Mouse (Mus musculus): ENCODE data around the gene Pwp2. TPM values are rescaled to one million over a fixed set of nuclear protein-coding genes. Genes with fewer than 3 reads are reported as not detected.

The Pwp2 gene
- 7.8 and 19.7 TPM in 2 replicates for polyA plus RNA-seq (2012; rRNA removed; ENCODE audit: low replicate concordance)

GRCm38 (mm10) chr10:78184531-78185380 is at the start of gene Pwp2:
TSS of gene Pwp2 (minus strand) at chr10:78185149.

GRCm38 (mm10) chr10:78169281-78170042 is 15.5 kb downstream of the Pwp2 start, which contains the start of gene D10Jhu81e:
TSS of gene D10Jhu81e (minus strand) at chr10:78169782.

Other genes with a start within 250 kb of the Pwp2 start
- 0.69 and 2.5 TPM in 2 replicates for gene Trpm2, start 214.6 kb downstream of the Pwp2 start, polyA plus RNA-seq (2012; rRNA removed; ENCODE audit: low replicate concordance)
- 57.2 and 59.7 TPM in 2 replicates for gene 1810043G02Rik, start 206.6 kb downstream of the Pwp2 start, polyA plus RNA-seq (2012; rRNA removed; ENCODE audit: low replicate concordance)
- 159 and 201 TPM in 2 replicates for gene Pfkl, start 175.1 kb downstream of the Pwp2 start, polyA plus RNA-seq (2012; rRNA removed; ENCODE audit: low replicate concordance)
- 6.6 and 13.6 TPM in 2 replicates for gene Dnmt3l, start 143.2 kb downstream of the Pwp2 start, polyA plus RNA-seq (2012; rRNA removed; ENCODE audit: low replicate concordance)
- gene Aire, start 141.5 kb downstream of the Pwp2 start, polyA plus RNA-seq (2012; rRNA removed; ENCODE audit: low replicate concordance) = 0.19 TPM in 1 of 2 replicates, not detected in the other
- 14.4 and 31.1 TPM in 2 replicates for gene Icosl, start 115.8 kb downstream of the Pwp2 start, polyA plus RNA-seq (2012; rRNA removed; ENCODE audit: low replicate concordance)
- gene D10Jhu81e, start 15.4 kb downstream of the Pwp2 start, polyA plus RNA-seq (2012; rRNA removed; ENCODE audit: low replicate concordance) = 131 and 216 TPM in 2 replicates
- 49.3 and 56.1 TPM in 2 replicates for gene Trappc10, start 59.5 kb upstream of the Pwp2 start, polyA plus RNA-seq (2012; rRNA removed; ENCODE audit: low replicate concordance)
- gene Agpat3, start 167.3 kb upstream of the Pwp2 start, polyA plus RNA-seq (2012; rRNA removed; ENCODE audit: low replicate concordance) = 416 and 518 TPM in 2 replicates
- 76.6 and 90.3 TPM in 2 replicates for gene Rrp1, start 227.9 kb upstream of the Pwp2 start, polyA plus RNA-seq (2012; rRNA removed; ENCODE audit: low replicate concordance)
- 89.2 and 103 TPM in 2 replicates for gene Cstb, start 240.5 kb upstream of the Pwp2 start, polyA plus RNA-seq (2012; rRNA removed; ENCODE audit: low replicate concordance)